Mouse (Mus musculus) testis, adult 2 months (tissue): ENCODE measurements around the gene Ehmt1.

ENCODE experiments used
- CTCF ChIP-seq: fragments of 200-500 bp; IDR thresholded peaks from 2 replicates; pipeline ENCODE4 v1.5.1; 2012; ENCODE audit warnings: low read depth, mild to moderate bottlenecking, inconsistent platforms, low read length, moderate library complexity; ENCODE audit not compliant: control insufficient read depth, insufficient read depth, insufficient replicate concordance
- POLR2A ChIP-seq: fragments of 200-500 bp; IDR thresholded peaks from 2 replicates; pipeline ENCODE4 v1.6.1; 2012; ENCODE audit warnings: low read depth, mild to moderate bottlenecking, inconsistent platforms, low read length, moderate library complexity; ENCODE audit not compliant: control insufficient read depth

GRCm38 (mm10) chr2:24905653-24906155, 13.7 kb downstream of the Ehmt1 start:
- TF ChIP-seq CTCF (no peak), POLR2A (no peak)
